Mouse (Mus musculus) hindbrain, postnatal 0 days (tissue): Measurements from ENCODE around the gene Cyct. TPM values are rescaled to one million over a fixed set of nuclear protein-coding genes. Genes with fewer than 3 reads are reported as not detected.

Experiments
- ATAC-seq: fragments of 200-750 bp; cut with Nextera tagmentation; 2 replicates; pipeline ENCODE4 v1.8.0; 2017; ENCODE audit warnings: mild to moderate bottlenecking, moderate TSS enrichment, moderate library complexity
- DNase-seq: peaks from one replicate; pipeline ENCODE4 v3.0.0-alpha.2; 2015; ENCODE audit warnings: low spot score
- H3K27ac ChIP-seq: fragments of 300-500 bp; sonication (generic); 2 replicates; pipeline ENCODE4 v1.5.1; 2014; ENCODE audit warnings: mild to moderate bottlenecking
- H3K27me3 ChIP-seq: fragments of 300-500 bp; sonication (generic); 2 replicates; pipeline ENCODE4 v1.6.1; 2014; ENCODE audit warnings: low read length, mixed read lengths; ENCODE audit not compliant: insufficient read depth
- H3K36me3 ChIP-seq: fragments of 300-500 bp; sonication (generic); 2 replicates; pipeline ENCODE4 v1.6.1; 2014; ENCODE audit warnings: low read length, mixed read lengths; ENCODE audit not compliant: insufficient read depth
- H3K4me1 ChIP-seq: fragments of 300-500 bp; sonication (generic); 2 replicates; pipeline ENCODE4 v1.6.1; 2014; ENCODE audit warnings: antibody characterized with exemption, low read length, mixed read lengths; ENCODE audit not compliant: insufficient read depth
- H3K4me2 ChIP-seq: fragments of 300-500 bp; sonication (generic); 2 replicates; pipeline ENCODE4 v1.6.1; 2014; ENCODE audit warnings: low read depth, mild to moderate bottlenecking, low read length, moderate library complexity, mixed read lengths
- H3K4me3 ChIP-seq: fragments of 300-500 bp; sonication (generic); 2 replicates; pipeline ENCODE4 v1.5.1; 2014; ENCODE audit warnings: low read length
- H3K9ac ChIP-seq: fragments of 300-500 bp; sonication (generic); replicated peaks from 2 replicates; pipeline ENCODE4 v1.6.1; 2014; ENCODE audit warnings: mild to moderate bottlenecking, low read length, moderate library complexity, mixed read lengths
- H3K9me3 ChIP-seq: fragments of 300-500 bp; sonication (generic); 2 replicates; pipeline ENCODE4 v1.6.1; 2016; ENCODE audit warnings: low read length, mixed read lengths
- CTCF ChIP-seq: IDR thresholded peaks from 2 replicates; pipeline ENCODE4 v1.5.1; 2016; ENCODE audit warnings: antibody characterized with exemption, control low read depth, low read depth
- WGBS: fragments of 180-500 bp; shearing (Covaris S2); extraction: QIAGEN DNeasy Blood & Tissue Kit; methylation state at CpG from one replicate; pipeline ENCODE4 v1.1.7; 2014; 5-methylcytosine and 5-hydroxymethylcytosine counted together
- polyA plus RNA-seq: library from polyadenylated mRNA; unstranded; fragments of >200 nt; fragmentation: Nextera tagmentation; extraction: Ambion mirVana; gene quantifications from 2 replicates; pipeline ENCODE4 v1.2.1, GENCODE M21; 2015
- total RNA-seq: library from RNA; depleted of rRNA; stranded (reverse); fragments of >200 nt; gene quantifications from 2 replicates; pipeline ENCODE4 v1.2.3, GENCODE M21; 2014

The Cyct gene
- total and polyA plus RNA-seq, 2 experiments from 2014 or later = 0.31 TPM; not detected in 1

- Histone ChIP-seq H3K9me3 (no peaks in the 10 kb centered on the region), H3K4me3 (no peak overlapping the region), H3K9ac (no peak overlapping the region), H3K36me3 (no peaks in the 10 kb centered on the region), H3K4me1 (0 out of 2 replicates have a peak, but pooled peaks cover under 1% of the 10 kb centered on the region), H3K27ac (no peak overlapping the region), H3K27me3 (no peaks in the 10 kb centered on the region; the same call in 1 of the 2 replicates), H3K4me2 (no peak overlapping the region)
- ATAC-seq (no peak), DNase-seq (no peak)
- TF ChIP-seq CTCF = no peak
Measured at GRCm38 (mm10) chr2:76400178-76400577, 39.9 kb upstream of the Cyct start.

GRCm38 (mm10) chr2:76386531-76386930 lies 26.3 kb upstream of the Cyct start:
- no peak for DNase-seq
- TF ChIP-seq CTCF = no peak
- no peak overlapping the region for H3K4me3 ChIP-seq
- H3K27ac ChIP-seq = no peak overlapping the region
- no peaks in the 10 kb centered on the region for H3K27me3 ChIP-seq
- no peak overlapping the region for H3K4me2 ChIP-seq
- ATAC-seq = no peak
- 0 out of 2 replicates have a peak, but pooled peaks cover 7% of the 10 kb centered on the region for H3K36me3 ChIP-seq
- H3K9me3 ChIP-seq = no peaks in the 10 kb centered on the region
- no peak overlapping the region for H3K9ac ChIP-seq
- no peaks in the 10 kb centered on the region for H3K4me1 ChIP-seq

GRCm38 (mm10) chr2:76378646-76379045 lies 18.4 kb upstream of the Cyct start:
- no peak for TF ChIP-seq CTCF
- peaks cover 55% of the 10 kb centered on the region for H3K36me3 ChIP-seq

GRCm38 (mm10) chr2:76374544-76375206 lies 14.4 kb upstream of the Cyct start:
- no peak for DNase-seq
- WGBS = 92% methylated on average over 6 of the region's 6 CpGs
- peaks cover 41% of the 10 kb centered on the region for H3K36me3 ChIP-seq
- no peak overlapping the region for H3K27ac ChIP-seq
- no peak overlapping the region for H3K9ac ChIP-seq
- peaks cover 7% of the 10 kb centered on the region; the same call in 1 of the 2 replicates for H3K4me1 ChIP-seq
- no peaks in the 10 kb centered on the region for H3K27me3 ChIP-seq
- H3K4me2 ChIP-seq = no peak overlapping the region
- no peak for ATAC-seq
- H3K4me3 ChIP-seq = no peak overlapping the region
- TF ChIP-seq CTCF = no peak
- no peaks in the 10 kb centered on the region for H3K9me3 ChIP-seq

More at GRCm38 (mm10) chr2:76378646-76379045, 18.4 kb upstream of the Cyct start:
- no peak for ATAC-seq
- H3K27ac ChIP-seq = no peak overlapping the region
- H3K9me3 ChIP-seq = no peaks in the 10 kb centered on the region
- WGBS = 96% methylated on average over 19 of the region's 19 CpGs
- H3K4me3 ChIP-seq = no peak overlapping the region
- no peak overlapping the region for H3K9ac ChIP-seq
- no peak overlapping the region for H3K4me2 ChIP-seq
- H3K4me1 ChIP-seq = no peaks in the 10 kb centered on the region
- H3K27me3 ChIP-seq = no peaks in the 10 kb centered on the region
- DNase-seq = no peak

- H3K36me3 ChIP-seq = peaks cover 21% of the 10 kb centered on the region
- no peak overlapping the region for H3K9ac ChIP-seq
- DNase-seq (no peak), ATAC-seq (no peak)
- 88% methylated on average over 4 of the region's 4 CpGs for WGBS
- H3K27ac ChIP-seq = no peak overlapping the region
- no peak for TF ChIP-seq CTCF
- H3K4me2 ChIP-seq = no peak overlapping the region
- no peaks in the 10 kb centered on the region for H3K9me3 ChIP-seq
- H3K4me1 ChIP-seq = peaks cover 7% of the 10 kb centered on the region; the same call in 1 of the 2 replicates
- H3K27me3 ChIP-seq = no peaks in the 10 kb centered on the region
- H3K4me3 ChIP-seq = no peak overlapping the region
Measured at GRCm38 (mm10) chr2:76372244-76372643, 12.0 kb upstream of the Cyct start.

- Histone ChIP-seq H3K4me2 (peak overlapping the region; percentile 88), H3K36me3 (peaks cover 12% of the 10 kb centered on the region), H3K9me3 (no peaks in the 10 kb centered on the region), H3K9ac (peak overlapping the region; percentile 75), H3K27ac (0 out of 2 replicates have a peak overlapping the region, but pooled peaks have one; percentile 71), H3K4me3 (peak overlapping the region; percentile 78), H3K4me1 (peaks cover 7% of the 10 kb centered on the region; the same call in 1 of the 2 replicates), H3K27me3 (no peaks in the 10 kb centered on the region)
- no peak for ATAC-seq
- WGBS = 7% methylated on average over 7 of the region's 7 CpGs
- no peak for TF ChIP-seq CTCF
- DNase-seq = no peak
Measured at GRCm38 (mm10) chr2:76370656-76370922, 10.3 kb upstream of the Cyct start.
